Mouse (Mus musculus): ENCODE results near the gene Efr3b.
"Not testable (repeated sequence)": the region's sequence is repeated elsewhere in the genome, so short reads cannot be mapped to it uniquely, and the experiment has no call there.

GRCm38 (mm10) chr12:3973169-3973568 lies 65.5 kb downstream of the Efr3b start:
- TF ChIP-seq CTCF, EP300 (IDR thresholded peaks at IDR 0.05): not testable (repeated sequence)
